7 mouse cellular contexts compared by ENCODE assay signal in the genomic region with DNA sequence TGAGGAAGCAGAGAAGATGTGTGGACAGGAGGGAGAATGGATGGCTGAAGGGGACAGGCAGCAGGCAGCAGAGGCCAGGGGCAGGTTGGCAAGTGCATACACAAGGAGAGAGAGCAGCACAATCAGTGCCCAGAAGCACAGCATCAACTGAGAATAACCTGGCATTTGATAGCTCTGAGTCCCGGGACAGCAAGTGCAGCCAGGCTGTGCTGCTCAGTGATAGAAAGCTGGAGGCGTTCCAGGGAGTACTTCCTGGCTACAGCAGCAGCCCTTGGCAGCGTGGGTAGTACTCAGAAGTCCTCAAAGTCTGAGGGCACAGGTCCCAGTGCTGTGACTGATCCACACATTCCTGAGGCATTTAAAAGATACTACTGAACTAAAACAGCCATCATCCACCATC.
DNase-seq lines count a peak whose midpoint lies in the region.

No protein-coding gene starts in this region.

- DNase-seq in urinary bladder, postnatal 14 days (ENCODE audit: low spot score): peak; percentile 63
- DNase-seq in urinary bladder, adult 18-20 months (ENCODE audit: low spot score in 2 of 2): no peak
- DNase-seq in cerebellum, adult 9-11 months: peak; percentile 92
- DNase-seq in heart, adult 9 months (ENCODE audit: low spot score in 2 of 2): peak; percentile 78 to 88
- peak; percentile 41 for DNase-seq in left cerebral cortex, adult 11 months (ENCODE audit: low spot score)
- peak; percentile 82 for DNase-seq in right cerebral cortex, adult 18-20 months
- no peak for DNase-seq in yolk sac, embryonic 10.5 days (ENCODE audit: low spot score)

Comparison
In these comparisons a context has a peak if more than half of its experiments do, and no peak if none do; other contexts are left out.
1. DNase-seq: peak in urinary bladder, postnatal 14 days (single experiment), cerebellum, adult 9-11 months (single experiment), heart, adult 9 months (2 of 2), left cerebral cortex, adult 11 months (single experiment) and right cerebral cortex, adult 18-20 months (single experiment); none in urinary bladder, adult 18-20 months (0 of 2) and yolk sac, embryonic 10.5 days (single experiment).